Mouse (Mus musculus) embryonic facial prominence, embryonic 12.5 days (tissue): Measurements from ENCODE around the gene Irf8. TPM values are rescaled to one million over a fixed set of nuclear protein-coding genes. Genes with fewer than 3 reads are reported as not detected.

Experiments used
- ATAC-seq: fragments of 200-750 bp; cut with Nextera tagmentation; 2 replicates; pipeline ENCODE4 v1.8.0; 2017; ENCODE audit not compliant: insufficient number of reproducible peaks, insufficient read depth, low FRiP score, low TSS enrichment
- H3K27ac ChIP-seq: fragments of 300-500 bp; sonication (generic); 2 replicates; pipeline ENCODE4 v1.5.1; 2016; ENCODE audit warnings: mild to moderate bottlenecking
- H3K27me3 ChIP-seq: fragments of 300-500 bp; sonication (generic); 2 replicates; pipeline ENCODE4 v1.6.1; 2016; ENCODE audit warnings: mild to moderate bottlenecking, moderate library complexity
- H3K36me3 ChIP-seq: fragments of 300-500 bp; sonication (generic); 2 replicates; pipeline ENCODE4 v1.6.1; 2016; ENCODE audit warnings: mild to moderate bottlenecking
- H3K4me1 ChIP-seq: fragments of 300-500 bp; sonication (generic); 2 replicates; pipeline ENCODE4 v1.6.1; 2016
- H3K4me2 ChIP-seq: fragments of 300-500 bp; sonication (generic); replicated peaks from 2 replicates; pipeline ENCODE4 v1.6.1; 2016; ENCODE audit warnings: mild to moderate bottlenecking, moderate library complexity
- H3K4me3 ChIP-seq: fragments of 300-500 bp; sonication (generic); 2 replicates; pipeline ENCODE4 v1.5.1; 2016; ENCODE audit warnings: mild to moderate bottlenecking
- H3K9ac ChIP-seq: fragments of 300-500 bp; sonication (generic); 2 replicates; pipeline ENCODE4 v1.6.1; 2016; ENCODE audit warnings: mild to moderate bottlenecking, moderate library complexity
- H3K9me3 ChIP-seq: fragments of 300-500 bp; sonication (generic); 2 replicates; pipeline ENCODE4 v1.6.1; 2016; ENCODE audit warnings: mild to moderate bottlenecking, moderate library complexity
- WGBS: fragments of 180-500 bp; shearing (Covaris S2); methylation state at CpG from one replicate; pipeline ENCODE4 v1.1.7; 2016; 5-methylcytosine and 5-hydroxymethylcytosine counted together
- polyA plus RNA-seq: library from polyadenylated mRNA; unstranded; fragments of >200 nt; fragmentation: Nextera tagmentation; extraction: Ambion mirVana; gene quantifications from 2 replicates; pipeline ENCODE4 v1.2.1, GENCODE M21; 2016

Irf8 gene
- polyA plus RNA-seq, 1 experiment from 2014 or later, result 4.7 TPM

DNA sequence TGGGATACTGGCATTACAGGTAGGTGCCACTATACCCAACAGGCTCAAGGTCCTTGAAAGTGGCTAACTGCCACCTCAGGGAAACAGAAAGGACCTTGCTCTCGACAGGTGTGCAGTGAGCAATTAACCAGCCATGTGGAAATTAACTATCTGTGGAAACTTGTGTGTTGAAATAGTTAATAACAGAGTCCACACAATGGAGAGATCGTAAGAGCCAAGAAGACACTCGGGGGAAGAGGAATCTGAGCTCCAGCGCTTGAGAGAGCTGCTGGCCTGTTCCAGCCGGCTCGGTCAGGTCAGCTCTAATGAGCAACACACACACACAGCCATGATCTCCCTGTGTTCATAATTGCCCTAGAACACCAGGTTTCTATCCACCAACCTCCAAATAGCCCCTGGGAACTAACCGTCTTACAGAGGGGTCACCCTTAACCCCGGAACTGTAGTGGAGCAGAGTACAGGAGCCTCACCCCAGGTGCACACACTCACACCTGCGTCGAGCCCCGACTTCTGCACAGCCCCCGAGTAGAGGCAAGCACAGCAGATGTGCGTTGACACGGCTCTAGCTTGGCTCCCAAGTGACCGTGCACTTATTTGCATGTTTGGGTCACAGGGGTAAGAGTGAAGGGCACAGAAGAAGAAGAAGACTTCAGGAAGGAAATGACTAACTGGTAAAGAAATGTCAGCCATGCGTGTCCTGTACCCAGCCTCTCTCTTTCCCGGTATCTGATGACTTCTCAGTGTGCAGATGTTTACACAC, 11.2 kb upstream of the Irf8 start:
- H3K4me3 ChIP-seq, result no peak overlapping the region
- 0 out of 2 replicates have a peak, but pooled peaks cover 6% of the 10 kb centered on the region for H3K27me3 ChIP-seq
- no peaks in the 10 kb centered on the region for H3K36me3 ChIP-seq
- 0 out of 2 replicates have a peak, but pooled peaks have one; percentile 47 for ATAC-seq
- H3K9me3 ChIP-seq, result no peaks in the 10 kb centered on the region
- H3K4me1 ChIP-seq, result no peaks in the 10 kb centered on the region
- no peak overlapping the region for H3K9ac ChIP-seq
- H3K27ac ChIP-seq, result no peak overlapping the region
- 62% methylated on average over 17 of the region's 17 CpGs for WGBS
- H3K4me2 ChIP-seq, result no peak overlapping the region

DNA sequence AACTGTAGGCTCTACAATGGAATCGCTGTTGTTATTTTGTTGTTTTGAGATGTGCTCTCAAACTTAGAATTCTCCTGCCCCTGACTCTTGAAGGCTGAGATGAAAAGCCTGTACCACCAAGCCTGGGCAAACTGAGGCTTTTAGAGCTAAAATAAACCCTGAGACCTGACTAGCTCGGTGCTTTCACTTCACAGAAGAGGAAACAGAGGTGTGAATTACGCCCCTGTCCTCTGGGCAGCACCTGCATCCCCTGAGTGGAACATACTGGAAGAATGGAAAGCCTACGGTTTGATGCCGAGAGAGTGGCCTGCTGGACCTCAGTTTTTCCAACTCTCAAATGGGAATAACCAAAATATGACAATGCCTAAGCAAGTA, 10.6 kb upstream of the Irf8 start:
- Histone ChIP-seq H3K4me1 (no peaks in the 10 kb centered on the region), H3K36me3 (no peaks in the 10 kb centered on the region), H3K9ac (no peak overlapping the region), H3K4me2 (no peak overlapping the region), H3K27ac (no peak overlapping the region), H3K9me3 (no peaks in the 10 kb centered on the region), H3K27me3 (0 out of 2 replicates have a peak, but pooled peaks cover 6% of the 10 kb centered on the region), H3K4me3 (no peak overlapping the region)
- WGBS, result 84% methylated on average over 5 of the region's 5 CpGs
- no peak for ATAC-seq

DNA sequence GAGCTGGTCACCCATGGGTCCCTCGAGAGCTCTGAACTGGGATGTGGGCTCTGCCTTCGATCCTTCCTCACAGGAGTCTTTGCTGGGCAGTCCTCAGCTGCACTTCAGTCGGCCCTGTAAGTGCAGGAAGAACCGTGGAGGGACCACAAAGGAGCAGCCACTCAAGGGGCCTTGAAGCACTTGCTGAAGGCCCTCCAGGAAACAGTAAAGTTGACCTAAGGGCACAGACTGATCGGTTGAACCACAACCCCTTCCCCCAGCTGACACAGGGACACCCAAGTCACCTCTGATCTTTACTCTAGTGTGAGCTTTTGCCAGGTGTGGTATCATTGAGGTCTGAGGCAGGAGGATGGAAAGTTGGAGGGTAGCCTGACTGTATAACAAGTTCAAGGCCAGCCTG, 10.1 kb upstream of the Irf8 start:
- no peaks in the 10 kb centered on the region for H3K4me1 ChIP-seq
- H3K9me3 ChIP-seq, result no peaks in the 10 kb centered on the region
- no peak for ATAC-seq
- no peak overlapping the region for H3K9ac ChIP-seq
- no peak overlapping the region for H3K4me3 ChIP-seq
- H3K27me3 ChIP-seq, result 0 out of 2 replicates have a peak, but pooled peaks cover 6% of the 10 kb centered on the region
- 72% methylated on average over 5 of the region's 5 CpGs for WGBS
- no peak overlapping the region for H3K4me2 ChIP-seq
- H3K27ac ChIP-seq, result no peak overlapping the region
- no peaks in the 10 kb centered on the region for H3K36me3 ChIP-seq

DNA sequence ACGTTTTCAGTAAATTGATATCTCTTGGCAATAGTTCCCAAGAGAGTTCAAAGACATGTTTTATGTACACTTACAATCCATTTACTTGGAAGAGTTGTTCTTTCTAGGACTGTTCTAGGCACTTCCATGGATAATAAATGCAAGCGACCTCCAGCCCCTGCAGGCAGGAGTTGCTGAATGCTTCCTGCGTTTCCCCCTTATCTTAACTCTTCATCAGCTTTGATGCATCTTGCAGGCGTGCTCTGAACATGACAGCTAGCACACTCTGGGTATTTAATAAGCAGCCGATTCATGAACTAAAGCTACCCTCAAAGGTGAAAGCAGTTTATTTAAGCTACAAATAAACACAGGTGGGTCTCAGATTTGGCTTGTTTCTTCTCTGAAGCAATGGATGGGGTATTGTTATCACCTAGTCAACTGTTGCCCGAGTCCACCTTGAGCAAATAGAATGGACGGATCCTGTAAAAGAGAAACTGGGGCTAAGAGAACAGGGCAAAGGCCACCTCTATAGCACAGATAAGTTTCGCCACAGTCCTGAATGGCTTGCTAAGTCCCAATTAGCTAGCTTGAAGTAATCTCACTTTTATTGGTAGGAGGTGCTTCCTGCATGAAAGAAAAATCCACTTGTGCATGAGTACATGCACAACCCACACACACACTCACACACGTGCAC, 7.5 kb upstream of the Irf8 start:
- no peaks in the 10 kb centered on the region for H3K9me3 ChIP-seq
- no peaks in the 10 kb centered on the region for H3K4me1 ChIP-seq
- no peak overlapping the region for H3K27ac ChIP-seq
- no peak overlapping the region for H3K4me2 ChIP-seq
- H3K9ac ChIP-seq, result no peak overlapping the region
- H3K4me3 ChIP-seq, result no peak overlapping the region
- no peak for ATAC-seq
- H3K36me3 ChIP-seq, result no peaks in the 10 kb centered on the region
- WGBS, result 61% methylated on average over 9 of the region's 9 CpGs
- H3K27me3 ChIP-seq, result peaks cover 17% of the 10 kb centered on the region

DNA sequence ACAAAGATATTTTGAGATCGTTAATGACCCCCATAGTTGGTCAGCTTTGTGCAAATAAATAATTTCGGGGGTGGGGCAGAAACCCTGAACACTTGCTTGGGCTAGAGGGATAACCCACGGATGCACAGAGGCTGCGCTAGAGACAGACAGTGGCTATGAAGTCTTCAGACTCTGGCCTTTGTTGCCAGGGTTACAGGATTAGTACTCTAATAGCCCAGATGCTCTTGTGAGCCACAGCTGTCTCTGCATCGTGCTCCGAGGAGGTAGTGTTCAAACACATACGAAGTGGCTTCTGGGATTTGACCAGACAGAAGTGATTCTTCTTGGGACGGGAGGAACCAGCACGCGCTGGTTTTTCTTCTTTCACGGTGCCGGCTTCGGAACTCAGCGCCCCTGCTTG, 4.6 kb upstream of the Irf8 start:
- no peaks in the 10 kb centered on the region for H3K36me3 ChIP-seq
- H3K4me1 ChIP-seq, result 0 out of 2 replicates have a peak, but pooled peaks cover 4% of the 10 kb centered on the region
- ATAC-seq, result no peak
- no peak overlapping the region for H3K9ac ChIP-seq
- H3K9me3 ChIP-seq, result no peaks in the 10 kb centered on the region
- H3K27ac ChIP-seq, result no peak overlapping the region
- H3K4me2 ChIP-seq, result no peak overlapping the region
- peaks cover 43% of the 10 kb centered on the region for H3K27me3 ChIP-seq
- 36% methylated on average over 14 of the region's 14 CpGs for WGBS
- no peak overlapping the region for H3K4me3 ChIP-seq

DNA sequence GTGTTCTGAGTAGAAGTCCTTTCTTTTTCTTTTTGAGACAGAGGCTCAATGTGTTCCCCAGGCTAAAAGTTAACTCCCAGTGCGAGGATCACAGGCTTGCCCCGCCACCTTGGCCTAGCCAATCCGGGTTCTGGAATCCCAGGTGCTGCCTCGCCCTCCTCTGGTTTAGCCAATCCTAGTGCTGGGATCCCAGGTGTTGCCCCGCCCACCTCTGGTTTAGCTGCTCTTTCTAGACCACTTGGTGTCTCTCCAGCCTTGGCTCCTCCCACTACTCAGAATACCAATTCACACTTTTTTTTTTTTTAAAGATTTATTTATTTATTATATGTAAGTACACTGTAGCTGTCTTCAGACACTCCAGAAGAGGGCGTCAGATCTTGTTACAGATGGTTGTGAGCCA, 4.1 kb upstream of the Irf8 start:
- no peaks in the 10 kb centered on the region for H3K36me3 ChIP-seq
- H3K27ac ChIP-seq, result no peak overlapping the region
- H3K27me3 ChIP-seq, result peaks cover 46% of the 10 kb centered on the region
- no peak overlapping the region for H3K4me3 ChIP-seq
- no peak overlapping the region for H3K9ac ChIP-seq
- 0 out of 2 replicates have a peak, but pooled peaks cover 7% of the 10 kb centered on the region for H3K4me1 ChIP-seq
- H3K9me3 ChIP-seq, result no peaks in the 10 kb centered on the region
- no peak overlapping the region for H3K4me2 ChIP-seq
- ATAC-seq, result no peak
- 37% methylated on average over 6 of the region's 6 CpGs for WGBS

DNA sequence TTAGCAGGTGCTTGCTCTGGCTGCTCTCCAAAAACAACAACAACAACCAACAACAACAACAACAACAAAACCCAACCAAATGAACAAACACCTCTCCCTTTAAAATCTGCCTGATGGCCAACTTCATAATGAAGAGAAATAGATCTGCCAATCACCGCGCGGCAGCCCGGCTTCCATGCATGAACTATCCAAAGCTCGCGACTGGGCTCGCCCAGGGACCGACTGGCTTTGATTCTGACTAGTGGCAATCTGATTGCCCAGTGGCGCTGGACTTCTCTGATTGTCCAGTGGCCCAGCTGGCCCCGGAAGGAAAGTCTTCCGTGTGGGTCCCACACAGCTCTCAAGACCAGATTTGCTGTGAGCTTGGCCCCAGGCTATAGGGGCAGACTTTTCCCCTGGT, 328 bp downstream of the Irf8 start:
- WGBS, result 2% methylated on average over 11 of the region's 11 CpGs
- no peak for ATAC-seq
- Histone ChIP-seq H3K9me3 (no peaks in the 10 kb centered on the region), H3K36me3 (no peaks in the 10 kb centered on the region), H3K27me3 (peaks cover 60% of the 10 kb centered on the region), H3K4me1 (0 out of 2 replicates have a peak, but pooled peaks cover 8% of the 10 kb centered on the region), H3K4me3 (peak overlapping the region; percentile 44), H3K27ac (no peak overlapping the region), H3K9ac (peak overlapping the region; percentile 40; the same call in 1 of the 2 replicates), H3K4me2 (peak overlapping the region; percentile 94)

DNA sequence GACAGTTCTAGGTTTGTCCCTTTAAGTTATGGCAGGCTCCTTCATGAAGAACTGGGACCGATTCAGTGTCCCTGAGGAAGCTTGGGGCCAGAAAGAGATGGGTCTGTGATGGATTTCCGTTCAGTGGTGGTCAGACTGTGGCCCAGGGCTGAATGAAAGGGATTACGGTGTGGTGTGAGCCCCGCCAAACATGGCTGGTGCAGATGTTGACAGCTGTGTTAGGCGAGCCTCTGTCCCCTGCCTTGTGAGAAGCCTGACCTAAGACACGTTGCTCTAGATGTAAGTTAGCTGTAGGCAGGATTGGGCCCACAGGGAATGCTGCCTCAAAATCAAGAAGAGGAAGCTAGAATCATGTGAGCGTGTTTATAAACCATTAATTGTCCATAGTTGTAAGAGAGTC, 1.0 kb downstream of the Irf8 start:
- H3K27ac ChIP-seq, result no peak overlapping the region
- peaks cover 60% of the 10 kb centered on the region for H3K27me3 ChIP-seq
- no peak overlapping the region for H3K9ac ChIP-seq
- H3K4me2 ChIP-seq, result no peak overlapping the region
- ATAC-seq, result no peak
- 56% methylated on average over 7 of the region's 7 CpGs for WGBS
- H3K9me3 ChIP-seq, result no peaks in the 10 kb centered on the region
- peak overlapping the region; percentile 44; the same call in 1 of the 2 replicates for H3K4me3 ChIP-seq
- 0 out of 2 replicates have a peak, but pooled peaks cover 8% of the 10 kb centered on the region for H3K4me1 ChIP-seq
- no peaks in the 10 kb centered on the region for H3K36me3 ChIP-seq

DNA sequence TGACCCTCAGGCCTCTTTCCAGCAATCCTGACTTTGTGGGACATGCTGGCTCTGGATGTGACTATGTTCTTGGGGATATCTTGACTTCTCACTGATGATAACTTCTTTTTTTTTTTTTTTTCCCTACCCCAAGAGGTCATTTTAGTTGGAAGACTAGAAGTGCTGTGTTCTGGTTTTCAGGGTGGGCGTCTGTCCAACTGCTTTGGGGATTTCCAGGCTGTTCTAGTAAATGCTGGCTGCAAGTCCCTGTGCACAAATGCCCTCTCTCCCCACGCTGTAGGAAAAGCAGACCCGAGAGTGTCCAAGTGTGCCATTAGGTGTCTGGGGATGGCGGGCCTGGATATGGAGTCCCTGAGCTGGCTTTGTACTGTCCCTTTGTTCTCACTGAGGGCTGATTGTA, 2.6 kb downstream of the Irf8 start:
- Histone ChIP-seq H3K36me3 (no peaks in the 10 kb centered on the region), H3K27me3 (peaks cover 47% of the 10 kb centered on the region), H3K4me1 (peaks cover 10% of the 10 kb centered on the region; the same call in 1 of the 2 replicates), H3K9ac (no peak overlapping the region), H3K27ac (no peak overlapping the region), H3K4me3 (no peak overlapping the region), H3K4me2 (no peak overlapping the region), H3K9me3 (no peaks in the 10 kb centered on the region)
- WGBS, result 79% methylated on average over 4 of the region's 4 CpGs
- no peak for ATAC-seq

DNA sequence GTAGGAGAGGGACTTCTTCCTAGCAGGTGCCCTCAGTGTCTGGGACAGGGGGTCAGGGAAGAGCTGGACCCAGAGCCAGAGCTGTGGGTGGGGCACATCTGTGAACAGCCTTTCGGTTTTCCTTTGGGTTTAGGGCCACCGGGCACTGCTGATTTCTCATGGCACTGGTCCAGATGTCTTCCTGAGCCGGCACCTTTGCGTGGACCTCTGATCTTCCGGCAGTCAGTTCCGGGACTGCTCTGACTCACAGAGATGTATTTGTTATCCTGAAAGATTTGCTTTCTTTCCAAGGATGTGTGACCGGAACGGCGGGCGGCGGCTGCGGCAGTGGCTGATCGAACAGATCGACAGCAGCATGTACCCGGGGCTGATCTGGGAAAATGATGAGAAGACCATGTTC, 3.4 kb downstream of the Irf8 start:
- peaks cover 40% of the 10 kb centered on the region for H3K27me3 ChIP-seq
- no peaks in the 10 kb centered on the region for H3K36me3 ChIP-seq
- no peak for ATAC-seq
- 88% methylated on average over 15 of the region's 15 CpGs for WGBS
- H3K4me3 ChIP-seq, result no peak overlapping the region
- H3K4me1 ChIP-seq, result peaks cover 12% of the 10 kb centered on the region; the same call in 1 of the 2 replicates
- H3K9me3 ChIP-seq, result no peaks in the 10 kb centered on the region
- no peak overlapping the region for H3K9ac ChIP-seq
- no peak overlapping the region for H3K27ac ChIP-seq
- no peak overlapping the region for H3K4me2 ChIP-seq

DNA sequence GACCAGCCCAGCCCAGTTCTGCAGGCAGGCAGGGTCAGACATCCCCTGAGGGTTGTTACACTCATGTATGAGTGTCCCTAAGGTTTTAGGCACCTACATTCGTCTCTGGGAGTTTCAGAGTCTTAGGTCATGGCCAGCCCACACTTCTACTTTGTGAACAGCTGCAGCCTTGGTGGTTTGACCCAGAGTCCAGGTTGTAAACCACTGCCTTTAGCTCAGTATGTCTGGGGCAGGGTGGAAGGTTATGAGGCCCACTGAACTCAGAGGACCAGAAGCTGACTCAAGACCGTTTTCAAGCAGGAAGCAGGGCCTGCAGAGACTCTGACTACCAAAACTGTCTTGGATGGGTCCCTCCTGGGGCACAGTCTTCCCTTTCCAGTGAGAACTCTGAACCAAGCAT, 4.4 kb downstream of the Irf8 start:
- WGBS, result 66% methylated on average over 2 of the region's 2 CpGs

DNA sequence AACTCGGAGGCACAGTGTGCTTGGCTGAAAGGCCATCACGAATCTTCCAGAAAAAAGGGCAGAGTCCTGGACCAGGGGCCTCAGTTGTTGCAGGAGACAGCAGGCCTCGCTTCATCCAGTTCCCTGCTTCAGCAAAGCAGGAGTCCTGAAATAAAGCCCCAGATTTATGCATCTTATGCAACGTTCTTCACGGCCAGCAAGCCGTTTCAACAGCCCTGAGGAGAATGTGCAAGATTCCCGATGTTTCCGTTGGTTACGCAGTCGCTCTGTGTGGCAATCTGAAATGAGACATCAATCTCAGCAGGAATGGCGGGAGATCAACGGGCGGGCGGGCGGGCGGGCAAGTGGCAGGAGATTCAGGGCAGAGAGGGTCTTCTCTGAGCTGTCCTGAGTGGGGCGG, 4.8 kb downstream of the Irf8 start:
- 83% methylated on average over 17 of the region's 17 CpGs for WGBS
- H3K4me3 ChIP-seq, result no peak overlapping the region
- ATAC-seq, result no peak
- no peak overlapping the region for H3K9ac ChIP-seq
- no peak overlapping the region for H3K27ac ChIP-seq
- no peaks in the 10 kb centered on the region for H3K9me3 ChIP-seq
- no peaks in the 10 kb centered on the region for H3K36me3 ChIP-seq
- peaks cover 8% of the 10 kb centered on the region; the same call in 1 of the 2 replicates for H3K4me1 ChIP-seq
- H3K27me3 ChIP-seq, result peaks cover 27% of the 10 kb centered on the region
- no peak overlapping the region for H3K4me2 ChIP-seq

More for the DNA sequence above, 4.4 kb downstream of the Irf8 start:
- Histone ChIP-seq H3K9me3 (no peaks in the 10 kb centered on the region), H3K4me1 (peaks cover 11% of the 10 kb centered on the region; the same call in 1 of the 2 replicates), H3K27ac (no peak overlapping the region), H3K9ac (no peak overlapping the region), H3K4me3 (no peak overlapping the region), H3K27me3 (peaks cover 30% of the 10 kb centered on the region), H3K4me2 (no peak overlapping the region), H3K36me3 (no peaks in the 10 kb centered on the region)
- ATAC-seq, result no peak
